Mouse (Mus musculus) kidney, adult 2 months (tissue): ENCODE data around the gene Mettl26.

Source experiments
- CTCF ChIP-seq: fragments of 200-500 bp; conservative IDR thresholded peaks from 2 replicates; pipeline ENCODE4 v1.5.1; 2011; ENCODE audit warnings: low read depth, mild to moderate bottlenecking, control low read depth, low read length, moderate library complexity, mixed read lengths; ENCODE audit not compliant: insufficient read depth, insufficient read length
- POLR2A ChIP-seq: fragments of 200-500 bp; IDR thresholded peaks from one replicate; pipeline ENCODE4 v1.6.1; 2011; ENCODE audit warnings: low read depth, low read length, control low read depth

GRCm38 (mm10) chr17:25843122-25843521 lies 31.8 kb upstream of the Mettl26 start:
- TF ChIP-seq POLR2A (no peak), CTCF (no peak)
